Mouse (Mus musculus) kidney, adult 18-20 months (tissue): ENCODE data around the gene Gm4779.
"Not testable (repeated sequence)": the region's sequence is repeated elsewhere in the genome, so short reads cannot be mapped to it uniquely, and the experiment has no call there.

Source experiments
- DNase-seq: peaks from one replicate; pipeline ENCODE4 v3.0.0; 2021

Gene Gm4779

GRCm38 (mm10) chrX:101794342-101794741 lies at the start of gene Gm4779, which contains the start of gene 8030474K03Rik:
Gene Gm4779 (minus strand): TSS chrX:101794423.
Gene 8030474K03Rik (plus strand): TSS chrX:101794656.
- no peak for DNase-seq

- not testable (repeated sequence) for DNase-seq
Observed at GRCm38 (mm10) chrX:101819980-101820379, 25.8 kb upstream of the Gm4779 start.

GRCm38 (mm10) chrX:101819163-101819562 lies 24.9 kb upstream of the Gm4779 start:
- DNase-seq: peak; percentile 11

GRCm38 (mm10) chrX:101811750-101812149 lies 17.5 kb upstream of the Gm4779 start:
- DNase-seq: no peak

GRCm38 (mm10) chrX:101805512-101805911 lies 11.3 kb upstream of the Gm4779 start:
- no peak for DNase-seq

- peak; percentile 69 for DNase-seq
Observed at GRCm38 (mm10) chrX:101791551-101791950, 2.7 kb downstream of the Gm4779 start.

- peak; percentile 58 for DNase-seq
Observed at GRCm38 (mm10) chrX:101772035-101772434, 22.2 kb downstream of the Gm4779 start.

GRCm38 (mm10) chrX:101770307-101770706 lies 23.9 kb downstream of the Gm4779 start:
- no peak for DNase-seq

- no peak for DNase-seq
Observed at GRCm38 (mm10) chrX:101769478-101769877, 24.7 kb downstream of the Gm4779 start.

- no peak for DNase-seq
Observed at GRCm38 (mm10) chrX:101767280-101767679, 26.9 kb downstream of the Gm4779 start.

- DNase-seq: no peak
Observed at GRCm38 (mm10) chrX:101765111-101765510, 29.1 kb downstream of the Gm4779 start.

- DNase-seq: no peak
Observed at GRCm38 (mm10) chrX:101764621-101765020, 29.6 kb downstream of the Gm4779 start.

GRCm38 (mm10) chrX:101754478-101754877 lies 39.7 kb downstream of the Gm4779 start:
- peak; percentile 21 for DNase-seq

GRCm38 (mm10) chrX:101750144-101750543 lies 44.1 kb downstream of the Gm4779 start:
- no peak for DNase-seq

GRCm38 (mm10) chrX:101741064-101741433 lies 53.2 kb downstream of the Gm4779 start:
- DNase-seq: no peak

GRCm38 (mm10) chrX:101740335-101741063 lies 53.7 kb downstream of the Gm4779 start:
- no peak for DNase-seq
